Mouse (Mus musculus) forebrain, embryonic 10.5 days (tissue): ENCODE results near the gene Mroh2a. TPM values are rescaled to one million over a fixed set of nuclear protein-coding genes. Genes with fewer than 3 reads are reported as not detected.

ENCODE experiments used
- DNase-seq: peaks from one replicate; pipeline ENCODE4 v3.0.0-alpha.2; 2017; ENCODE audit warnings: low spot score; ENCODE audit errors: extremely low spot score
- H3K27ac ChIP-seq: fragments of 300-500 bp; sonication (generic); 2 replicates; pipeline ENCODE4 v1.5.1; 2016; ENCODE audit warnings: mild to moderate bottlenecking
- H3K27me3 ChIP-seq: fragments of 300-500 bp; sonication (generic); 2 replicates; pipeline ENCODE4 v1.6.1; 2016; ENCODE audit warnings: mild to moderate bottlenecking; ENCODE audit not compliant: poor library complexity, severe bottlenecking
- H3K36me3 ChIP-seq: fragments of 300-500 bp; sonication (generic); replicated peaks from 2 replicates; pipeline ENCODE4 v1.6.1; 2016; ENCODE audit warnings: mild to moderate bottlenecking, moderate library complexity
- H3K4me1 ChIP-seq: fragments of 300-500 bp; sonication (generic); 2 replicates; pipeline ENCODE4 v1.6.1; 2016
- H3K4me3 ChIP-seq: fragments of 300-500 bp; sonication (generic); 2 replicates; pipeline ENCODE4 v1.5.1; 2016; ENCODE audit warnings: mild to moderate bottlenecking, moderate library complexity
- H3K9me3 ChIP-seq: fragments of 300-500 bp; sonication (generic); 2 replicates; pipeline ENCODE4 v1.6.1; 2016; ENCODE audit warnings: mild to moderate bottlenecking, moderate library complexity
- WGBS: fragments of 180-500 bp; shearing (Covaris S2); methylation state at CpG from one replicate; pipeline ENCODE4 v1.1.7; 2016; 5-methylcytosine and 5-hydroxymethylcytosine counted together
- polyA plus RNA-seq: library from polyadenylated mRNA; unstranded; fragments of >200 nt; fragmentation: Nextera tagmentation; extraction: Ambion mirVana; gene quantifications from 2 replicates; pipeline ENCODE4 v1.2.1, GENCODE M21; 2016

Mroh2a gene
- polyA plus RNA-seq, 1 experiment from 2014 or later: 1.4 TPM

DNA sequence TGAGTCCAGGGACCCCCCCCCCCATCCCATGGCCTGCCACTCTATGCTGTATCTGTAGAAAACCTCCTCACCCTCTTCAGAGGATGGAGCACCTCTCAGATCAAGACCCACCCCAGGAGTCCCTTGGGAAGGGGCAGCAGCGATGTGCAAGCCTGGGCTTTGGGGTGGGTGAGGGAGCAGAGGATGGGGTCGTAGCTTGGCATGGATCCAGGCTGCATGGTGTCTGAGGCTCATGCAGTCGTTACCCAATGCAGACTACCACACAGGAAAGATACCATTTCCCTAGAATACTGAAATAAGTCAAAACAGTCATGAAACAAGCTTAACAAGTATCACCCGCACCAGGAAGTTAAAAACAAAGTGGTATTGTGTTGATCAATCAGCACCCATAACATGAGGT, 21.9 kb downstream of the Mroh2a start:
- Histone ChIP-seq H3K27me3 (no peaks in the 10 kb centered on the region), H3K36me3 (no peaks in the 10 kb centered on the region), H3K27ac (no peak overlapping the region), H3K4me3 (no peak overlapping the region), H3K4me1 (no peaks in the 10 kb centered on the region), H3K9me3 (peaks cover 98% of the 10 kb centered on the region)
- WGBS: 77% methylated on average over 4 of the region's 4 CpGs
- DNase-seq: no peak

DNA sequence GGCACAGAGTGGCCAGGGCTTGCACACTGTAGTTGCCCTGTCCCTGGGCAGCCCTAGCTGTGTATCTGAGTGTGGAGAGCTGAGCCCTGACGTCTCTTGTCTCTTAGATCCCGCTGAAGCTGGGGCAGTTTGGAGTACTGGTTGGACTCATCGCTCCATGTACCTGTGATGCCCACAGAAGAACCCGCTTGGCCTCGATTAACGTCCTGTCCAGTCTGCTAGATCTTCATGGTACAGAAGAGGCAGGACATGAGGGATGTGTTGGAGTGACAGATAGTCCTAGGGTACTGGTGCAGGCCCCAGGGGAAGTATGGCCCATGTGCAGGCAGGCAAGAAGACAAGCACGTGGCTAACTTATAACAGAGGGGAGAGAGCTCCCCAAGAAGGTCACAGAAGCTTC, 22.8 kb downstream of the Mroh2a start:
- Histone ChIP-seq H3K4me3 (no peak overlapping the region), H3K4me1 (no peaks in the 10 kb centered on the region), H3K9me3 (peaks cover 98% of the 10 kb centered on the region), H3K27me3 (no peaks in the 10 kb centered on the region), H3K36me3 (no peaks in the 10 kb centered on the region), H3K27ac (no peak overlapping the region)
- no peak for DNase-seq
- 81% methylated on average over 7 of the region's 7 CpGs for WGBS

DNA sequence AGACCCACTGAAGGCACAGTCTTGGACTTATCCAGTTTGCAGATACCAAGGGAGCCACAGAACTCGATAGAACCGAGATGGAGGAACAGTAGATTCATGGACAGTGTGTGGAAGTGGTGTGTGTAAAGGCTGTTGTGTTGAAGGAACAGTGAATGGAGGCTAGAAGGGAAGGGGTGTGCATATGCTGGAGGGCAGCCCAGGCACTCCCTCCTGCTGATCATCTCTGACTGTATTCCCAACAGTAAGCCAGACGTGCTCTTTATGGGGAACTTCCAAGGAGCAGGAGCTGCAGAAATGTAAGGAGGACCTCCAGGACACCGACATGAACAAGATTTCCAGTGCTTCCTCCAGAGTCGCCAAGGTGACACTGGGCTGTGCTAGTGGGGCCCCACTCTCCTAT, 23.2 kb downstream of the Mroh2a start:
- no peaks in the 10 kb centered on the region for H3K4me1 ChIP-seq
- 85% methylated on average over 5 of the region's 5 CpGs for WGBS
- no peaks in the 10 kb centered on the region for H3K27me3 ChIP-seq
- H3K9me3 ChIP-seq: peaks cover 98% of the 10 kb centered on the region
- no peaks in the 10 kb centered on the region for H3K36me3 ChIP-seq
- DNase-seq: no peak
- H3K4me3 ChIP-seq: no peak overlapping the region
- no peak overlapping the region for H3K27ac ChIP-seq

DNA sequence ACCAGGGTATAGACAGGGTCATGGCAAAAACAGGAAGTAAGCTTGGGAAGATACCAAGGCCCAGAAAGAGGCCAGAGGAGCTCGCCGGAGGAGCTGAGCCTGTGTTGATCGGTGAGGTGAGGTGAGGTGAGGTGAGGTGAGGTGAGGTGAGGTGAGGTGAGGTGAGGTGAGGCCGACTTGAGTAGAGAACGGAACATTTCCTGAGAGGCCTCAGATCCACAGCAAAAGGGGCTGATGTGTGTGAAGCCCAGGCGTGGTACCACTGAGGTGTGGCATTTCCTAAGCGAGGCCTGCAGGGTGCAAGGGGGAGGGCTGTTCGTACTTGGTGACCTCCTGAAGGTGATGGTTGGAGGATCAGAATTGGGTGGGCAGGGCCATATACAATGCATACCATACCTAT, 26.3 kb downstream of the Mroh2a start:
- Histone ChIP-seq H3K4me1 (no peaks in the 10 kb centered on the region), H3K4me3 (no peak overlapping the region), H3K36me3 (no peaks in the 10 kb centered on the region), H3K27ac (no peak overlapping the region), H3K9me3 (peaks cover 98% of the 10 kb centered on the region), H3K27me3 (no peaks in the 10 kb centered on the region)
- no peak for DNase-seq
- 76% methylated on average over 8 of the region's 8 CpGs for WGBS

DNA sequence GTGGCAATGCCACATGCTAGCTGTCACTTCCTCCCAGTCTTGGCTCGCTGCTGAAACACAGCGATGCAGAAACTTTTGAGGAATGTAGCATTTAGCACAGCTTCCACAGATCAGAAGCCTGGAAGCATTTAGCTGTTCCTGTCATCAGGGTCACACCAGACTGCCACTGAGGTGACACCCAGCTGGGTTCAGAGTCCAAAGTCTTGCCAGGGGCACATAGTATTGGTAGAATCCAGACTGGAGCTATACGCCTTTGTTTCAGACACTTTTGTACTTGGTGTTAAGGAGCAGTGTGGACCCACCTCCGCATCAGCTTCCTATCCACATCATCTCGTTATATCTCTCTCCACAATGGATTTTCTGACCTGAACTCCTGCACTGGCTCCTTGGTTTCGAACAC, 26.8 kb downstream of the Mroh2a start:
- Histone ChIP-seq H3K27me3 (no peaks in the 10 kb centered on the region), H3K36me3 (no peaks in the 10 kb centered on the region), H3K4me1 (no peaks in the 10 kb centered on the region), H3K27ac (no peak overlapping the region), H3K4me3 (no peak overlapping the region), H3K9me3 (peaks cover 98% of the 10 kb centered on the region)
- DNase-seq: no peak
- WGBS: 75% methylated on average over 6 of the region's 6 CpGs

DNA sequence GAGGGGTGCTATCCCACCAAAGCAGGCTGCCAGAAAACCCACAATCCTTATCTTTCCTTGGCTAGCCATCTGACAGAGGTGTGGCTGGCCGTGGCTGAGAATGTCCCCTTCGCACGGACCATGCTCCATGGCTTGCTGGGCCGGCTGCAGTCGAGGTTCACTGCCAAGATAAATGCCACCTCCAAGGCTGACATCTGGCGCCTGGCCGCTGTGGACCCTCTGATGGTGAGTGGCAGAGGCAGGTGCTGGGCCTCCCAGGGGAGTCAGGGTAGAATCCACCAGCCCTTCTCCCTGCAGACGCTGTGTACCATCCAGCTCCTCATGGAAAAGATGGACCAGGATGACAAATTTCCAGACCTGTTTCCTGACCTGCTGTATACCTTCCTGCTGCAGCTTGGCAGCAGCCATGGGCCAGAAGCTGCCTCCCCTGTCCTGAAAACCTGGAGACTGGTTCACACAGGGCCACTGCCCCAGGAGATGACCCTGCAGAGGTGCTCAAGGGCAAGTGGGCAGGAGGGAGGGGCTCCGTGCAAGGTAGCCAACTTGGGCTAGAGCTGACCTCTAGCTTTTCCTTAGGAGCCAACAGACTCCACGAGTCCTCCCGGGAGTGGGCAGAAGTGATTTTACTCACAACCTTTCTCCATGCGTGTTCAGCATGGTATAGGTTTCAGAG, 28.1 kb downstream of the Mroh2a start:
- DNase-seq: no peak
- WGBS: 91% methylated on average over 12 of the region's 12 CpGs
- H3K27ac ChIP-seq: no peak overlapping the region
- peaks cover 98% of the 10 kb centered on the region for H3K9me3 ChIP-seq
- no peaks in the 10 kb centered on the region for H3K27me3 ChIP-seq
- no peak overlapping the region for H3K4me3 ChIP-seq
- peaks cover 7% of the 10 kb centered on the region for H3K36me3 ChIP-seq
- no peaks in the 10 kb centered on the region for H3K4me1 ChIP-seq

DNA sequence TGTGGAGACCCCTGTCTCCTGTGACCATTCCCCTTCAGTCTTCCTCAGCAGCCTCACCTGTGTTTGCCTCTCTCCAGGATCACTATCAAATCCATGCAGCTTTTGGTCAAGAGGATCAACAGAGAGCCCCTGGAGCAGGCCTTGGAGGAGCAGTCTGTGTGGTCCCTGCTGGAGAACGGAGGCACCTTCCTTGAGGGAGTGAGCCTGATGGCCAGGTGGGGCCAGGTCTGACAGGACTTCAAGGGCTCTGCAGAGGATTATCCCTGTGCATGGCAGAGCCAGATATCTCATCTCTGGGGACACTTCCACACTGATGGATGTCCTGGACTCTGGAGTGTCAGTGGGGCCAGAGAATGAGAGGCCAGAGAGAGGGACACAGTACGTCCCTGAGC, 28.7 kb downstream of the Mroh2a start:
- no peak overlapping the region for H3K27ac ChIP-seq
- WGBS: 59% methylated on average over 2 of the region's 2 CpGs
- no peak for DNase-seq
- no peak overlapping the region for H3K4me3 ChIP-seq
- H3K9me3 ChIP-seq: peaks cover 98% of the 10 kb centered on the region
- no peaks in the 10 kb centered on the region for H3K27me3 ChIP-seq
- no peaks in the 10 kb centered on the region for H3K4me1 ChIP-seq
- H3K36me3 ChIP-seq: peaks cover 13% of the 10 kb centered on the region

DNA sequence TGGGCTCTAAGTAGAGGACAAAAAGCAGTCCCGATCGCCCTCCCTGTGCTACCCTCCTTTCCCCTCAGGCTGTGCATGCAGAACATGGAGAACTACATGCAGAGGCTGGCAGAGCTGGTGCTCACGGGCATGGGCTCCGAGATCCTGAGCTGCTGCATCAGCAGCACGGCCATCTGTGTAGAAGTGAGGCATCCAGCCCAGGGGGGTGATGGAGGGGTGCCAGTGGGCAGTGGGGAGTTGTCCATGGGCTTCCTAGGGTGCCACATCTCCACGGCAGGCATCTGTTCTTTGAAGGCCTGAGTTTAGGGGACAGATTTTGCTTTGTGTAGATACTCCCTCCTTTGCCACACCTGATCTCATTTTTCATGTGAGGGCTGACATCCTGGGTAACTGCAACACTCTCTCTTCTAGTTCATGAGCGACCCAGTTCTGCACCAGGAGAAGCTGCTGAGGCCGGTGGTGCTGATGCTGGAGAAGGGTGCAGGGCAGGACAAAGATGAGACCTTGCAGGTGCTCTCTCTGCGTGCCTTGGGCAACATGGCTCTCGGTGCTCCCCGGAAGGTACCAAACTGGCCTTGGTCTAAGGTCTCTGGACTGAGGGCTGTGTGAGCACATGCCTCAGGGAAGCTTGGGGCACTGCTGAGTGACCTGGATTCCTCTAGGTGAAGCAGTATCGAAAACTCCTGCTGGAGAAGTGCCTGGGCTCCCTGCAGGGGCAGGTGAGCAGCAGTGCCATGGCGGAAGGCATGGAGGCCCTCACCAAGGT, 29.4 kb downstream of the Mroh2a start:
- H3K27ac ChIP-seq: no peak overlapping the region
- H3K27me3 ChIP-seq: no peaks in the 10 kb centered on the region
- H3K4me1 ChIP-seq: no peaks in the 10 kb centered on the region
- H3K9me3 ChIP-seq: peaks cover 98% of the 10 kb centered on the region
- no peak overlapping the region for H3K4me3 ChIP-seq
- peaks cover 20% of the 10 kb centered on the region for H3K36me3 ChIP-seq
- WGBS: 84% methylated on average over 13 of the region's 13 CpGs
- DNase-seq: no peak

DNA sequence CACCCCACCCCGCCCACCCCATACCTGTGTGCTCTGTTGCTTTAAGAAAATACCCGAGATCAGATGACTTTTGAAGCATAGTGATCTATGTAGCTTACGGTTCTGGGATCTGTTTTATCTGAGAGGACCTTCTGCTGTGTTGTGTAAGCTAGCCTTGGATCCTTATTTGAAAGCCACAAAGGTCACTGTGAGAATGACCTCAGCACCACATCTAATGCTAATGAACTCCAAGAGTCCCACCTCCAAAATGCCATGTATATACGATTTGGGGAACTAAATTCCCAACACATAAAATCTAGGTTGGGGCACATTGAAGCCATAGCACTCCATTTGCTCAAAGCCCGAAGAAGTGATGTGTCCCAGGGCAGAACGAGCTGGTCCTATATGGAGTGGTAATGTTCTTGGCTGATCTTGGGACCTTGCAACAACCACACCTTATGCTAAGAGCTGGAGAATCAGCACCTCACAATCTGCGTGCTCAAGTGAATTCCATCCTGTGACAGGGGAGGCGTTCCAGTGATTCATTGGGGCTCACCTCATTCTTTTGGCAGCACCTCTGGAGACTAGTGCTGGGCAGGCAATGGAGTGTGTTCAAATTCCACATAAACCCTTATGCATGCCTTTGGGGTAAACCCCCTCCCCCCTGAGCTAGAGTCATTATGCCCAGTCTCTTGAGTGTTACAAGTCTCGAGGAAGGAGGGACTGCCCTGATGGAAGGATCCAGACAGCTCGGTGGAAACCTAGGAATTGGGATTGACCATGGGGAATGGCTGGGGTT, 30.3 kb downstream of the Mroh2a start:
- H3K4me1 ChIP-seq: no peaks in the 10 kb centered on the region
- H3K4me3 ChIP-seq: no peak overlapping the region
- H3K36me3 ChIP-seq: peaks cover 29% of the 10 kb centered on the region
- H3K27ac ChIP-seq: no peak overlapping the region
- H3K27me3 ChIP-seq: no peaks in the 10 kb centered on the region
- 82% methylated on average over 10 of the region's 10 CpGs for WGBS
- DNase-seq: no peak
- H3K9me3 ChIP-seq: peaks cover 100% of the 10 kb centered on the region

DNA sequence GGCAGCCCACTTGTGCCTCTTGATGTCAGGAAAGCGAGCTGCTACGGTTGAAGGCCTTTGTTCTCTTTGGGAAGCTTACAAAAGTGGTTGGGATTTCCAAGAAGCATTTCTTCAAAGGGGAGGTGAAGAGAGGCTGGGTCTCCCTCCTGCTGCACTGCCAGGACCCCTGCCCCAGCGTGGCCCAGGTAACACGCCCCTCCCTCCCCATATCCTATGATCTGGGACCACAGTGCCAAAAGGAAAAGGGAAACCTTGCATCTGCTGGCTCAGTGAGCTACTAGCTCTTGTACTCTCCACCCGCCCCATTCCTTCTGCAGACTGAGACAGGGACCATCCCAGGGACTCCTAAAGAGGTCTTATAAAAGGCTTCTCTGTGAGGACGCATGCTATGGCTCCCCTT, 30.9 kb downstream of the Mroh2a start:
- no peak for DNase-seq
- WGBS: 82% methylated on average over 6 of the region's 6 CpGs

DNA sequence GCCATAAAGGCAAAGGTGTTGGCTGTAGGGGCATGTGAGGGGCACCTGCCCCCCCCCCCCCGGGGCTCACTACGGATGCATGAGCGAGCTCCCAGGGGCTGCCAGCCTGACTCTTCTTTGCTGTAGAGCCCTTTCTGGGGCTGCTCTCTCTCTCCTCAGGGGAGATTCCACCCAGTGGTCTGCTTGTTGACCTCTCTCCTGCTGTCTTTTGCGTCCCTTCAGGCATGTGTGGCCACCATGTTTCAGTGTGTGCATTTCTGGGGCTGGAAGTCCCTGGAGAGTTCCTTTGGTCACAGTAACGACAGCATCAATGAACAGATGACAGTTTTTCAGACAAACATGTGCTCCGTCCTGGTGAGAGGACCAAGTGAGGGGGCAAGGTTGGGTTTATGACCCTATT, 31.6 kb downstream of the Mroh2a start:
- no peak overlapping the region for H3K27ac ChIP-seq
- no peak overlapping the region for H3K4me3 ChIP-seq
- peaks cover 42% of the 10 kb centered on the region for H3K36me3 ChIP-seq
- peaks cover 100% of the 10 kb centered on the region for H3K9me3 ChIP-seq
- 73% methylated on average over 6 of the region's 6 CpGs for WGBS
- DNase-seq: no peak
- H3K27me3 ChIP-seq: no peaks in the 10 kb centered on the region
- no peaks in the 10 kb centered on the region for H3K4me1 ChIP-seq

More for the DNA sequence above, 30.9 kb downstream of the Mroh2a start:
- Histone ChIP-seq H3K4me1 (no peaks in the 10 kb centered on the region), H3K36me3 (peaks cover 35% of the 10 kb centered on the region), H3K9me3 (peaks cover 100% of the 10 kb centered on the region), H3K27ac (no peak overlapping the region), H3K27me3 (no peaks in the 10 kb centered on the region), H3K4me3 (no peak overlapping the region)

DNA sequence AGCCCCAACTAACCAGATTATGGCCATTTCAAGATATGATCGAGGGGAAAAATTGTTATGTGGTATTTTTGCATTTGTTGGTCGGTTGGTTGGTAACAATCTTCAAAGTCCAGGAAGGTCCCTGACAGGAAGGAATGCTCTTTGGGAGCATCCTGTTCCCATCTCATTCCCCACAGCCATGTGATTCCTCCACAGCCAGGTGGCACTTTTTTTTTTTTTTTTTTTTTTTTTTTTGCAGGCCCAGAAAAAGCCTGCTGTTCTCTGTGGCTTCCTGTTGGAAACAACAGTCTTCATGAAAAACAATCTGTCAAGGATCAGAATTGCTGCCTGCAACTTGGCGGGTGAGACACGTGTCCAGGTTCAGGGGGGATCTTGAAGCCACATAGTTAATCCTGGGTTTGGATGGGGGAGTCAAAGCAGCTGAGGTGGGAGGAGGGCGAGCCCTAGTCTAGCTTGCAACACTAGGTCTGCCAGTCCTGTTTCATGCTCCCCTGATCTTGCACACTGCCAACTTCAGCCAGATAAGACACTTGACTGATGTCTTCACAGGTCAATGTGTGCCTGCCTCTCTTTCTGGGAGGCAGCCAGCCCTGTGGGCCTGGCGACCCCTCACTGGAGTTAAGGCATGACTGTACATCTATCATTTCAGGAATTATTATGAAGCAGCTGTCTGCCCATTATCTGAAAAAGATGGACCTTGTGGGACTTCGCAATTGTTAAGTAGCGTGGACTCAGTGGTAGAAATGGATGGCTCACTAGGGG, 32.3 kb downstream of the Mroh2a start:
- 80% methylated on average over 8 of the region's 8 CpGs for WGBS
- Histone ChIP-seq H3K27me3 (no peaks in the 10 kb centered on the region), H3K4me3 (no peak overlapping the region), H3K27ac (no peak overlapping the region), H3K4me1 (no peaks in the 10 kb centered on the region), H3K9me3 (peaks cover 100% of the 10 kb centered on the region), H3K36me3 (peaks cover 49% of the 10 kb centered on the region)
- no peak for DNase-seq
